Mouse (Mus musculus) CH12.LX (cell line): Measurements from ENCODE around the gene Sytl1. TPM values are rescaled to one million over a fixed set of nuclear protein-coding genes. Genes with fewer than 3 reads are reported as not detected.

Source experiments
- DNase-seq: peaks from one replicate; pipeline ENCODE4 v3.0.0-alpha.2; 2013; ENCODE audit errors: extremely low read depth
- H3K27ac ChIP-seq: 2 replicates; pipeline ENCODE4 v1.5.1; 2012; ENCODE audit warnings: low read depth, mild to moderate bottlenecking, control low read depth, moderate library complexity; ENCODE audit not compliant: insufficient read depth
- H3K27me3 ChIP-seq: replicated peaks from 2 replicates; pipeline ENCODE3; 2012; ENCODE audit warnings: inconsistent platforms
- H3K36me3 ChIP-seq, 2 experiments: replicated peaks in 1 of 2; 2 replicates each; pipeline versions ENCODE3 to v1.6.1; 2012; ENCODE audit warnings: inconsistent platforms in 1 of 2, low read length in 1 of 2, mild to moderate bottlenecking in 1 of 2, mixed read lengths in 1 of 2, moderate library complexity in 1 of 2; ENCODE audit not compliant: control insufficient read depth in 1 of 2, insufficient read depth in 1 of 2
- H3K4me1 ChIP-seq, 2 experiments: 2 replicates each; pipeline ENCODE4 v1.6.1; 2012; ENCODE audit warnings: inconsistent platforms in 1 of 2, moderate library complexity in 1 of 2; ENCODE audit not compliant: insufficient read depth in 2 of 2, control insufficient read depth in 1 of 2
- H3K4me2 ChIP-seq: 2 replicates; pipeline ENCODE4 v1.6.1; 2012; ENCODE audit warnings: low read depth, mild to moderate bottlenecking, control low read depth; ENCODE audit not compliant: poor library complexity, insufficient read depth, severe bottlenecking
- H3K4me3 ChIP-seq, 3 experiments: fragments of 150-350 bp in 1 of 3; sonication (generic) in 1 of 3; replicated peaks in 1 of 3; 2 replicates each; pipeline versions ENCODE3 to v1.5.1; 2011 to 2012; ENCODE audit warnings: low read depth in 2 of 3, low read length in 2 of 3, mild to moderate bottlenecking in 2 of 3, moderate library complexity in 2 of 3, control low read depth in 1 of 3, improper control_type of control experiment in 1 of 3, inconsistent platforms in 1 of 3, mixed read lengths in 1 of 3; ENCODE audit not compliant: poor library complexity in 1 of 3
- H3K79me2 ChIP-seq: replicated peaks from 2 replicates; pipeline ENCODE4 v1.6.1; 2012; ENCODE audit warnings: mild to moderate bottlenecking, moderate library complexity; ENCODE audit not compliant: control insufficient read depth, poor library complexity, insufficient read depth, severe bottlenecking; ENCODE audit errors: extremely low read depth
- H3K9ac ChIP-seq: 2 replicates; pipeline ENCODE4 v1.6.1; 2012; ENCODE audit warnings: low read depth, mild to moderate bottlenecking, control low read depth, moderate library complexity; ENCODE audit not compliant: insufficient read depth
- H3K9me3 ChIP-seq: replicated peaks from 2 replicates; pipeline ENCODE3; 2012; ENCODE audit warnings: low read length, inconsistent platforms, mixed read lengths
- BHLHE40 ChIP-seq: IDR thresholded peaks from 2 replicates; pipeline ENCODE4 v1.6.1; 2011; ENCODE audit warnings: mild to moderate bottlenecking, low read depth, low read length, improper control_type of control experiment
- CHD1 ChIP-seq: IDR thresholded peaks from 2 replicates; pipeline ENCODE4 v1.6.1; 2012; ENCODE audit warnings: low read depth, low read length, improper control_type of control experiment, inconsistent platforms
- CHD2 ChIP-seq: IDR thresholded peaks from 2 replicates; pipeline ENCODE4 v1.6.1; 2011; ENCODE audit warnings: low read length, improper control_type of control experiment
- CTCF ChIP-seq, 2 experiments: IDR thresholded peaks in 1 of 2; conservative IDR thresholded peaks in 1 of 2; 2 replicates each; pipeline ENCODE4 v1.5.1; 2011 to 2012; ENCODE audit warnings: low read depth in 2 of 2, low read length in 2 of 2, improper control_type of control experiment in 1 of 2, inconsistent platforms in 1 of 2, mild to moderate bottlenecking in 1 of 2, moderate library complexity in 1 of 2
- E2F4 ChIP-seq: IDR thresholded peaks from 2 replicates; pipeline ENCODE4 v1.6.1; 2011; ENCODE audit warnings: low read depth, low read length, improper control_type of control experiment; ENCODE audit not compliant: insufficient replicate concordance
- ELF1 ChIP-seq: IDR thresholded peaks from 2 replicates; pipeline ENCODE4 v1.6.1; 2014; ENCODE audit warnings: low read depth, mild to moderate bottlenecking, inconsistent platforms, low read length, improper control_type of control experiment
- EP300 ChIP-seq: IDR thresholded peaks from 2 replicates; pipeline ENCODE4 v1.6.1; 2011; ENCODE audit warnings: low read length, improper control_type of control experiment
- ETS1 ChIP-seq: conservative IDR thresholded peaks from 2 replicates; pipeline ENCODE4 v1.6.1; 2012; ENCODE audit warnings: low read depth, mild to moderate bottlenecking, inconsistent platforms, low read length, improper control_type of control experiment, moderate library complexity
- GABPA ChIP-seq: IDR thresholded peaks from 2 replicates; pipeline ENCODE4 v1.6.1; 2012; ENCODE audit warnings: low read depth, low read length, improper control_type of control experiment, inconsistent platforms; ENCODE audit not compliant: insufficient replicate concordance
- HCFC1 ChIP-seq: IDR thresholded peaks from 2 replicates; pipeline ENCODE4 v1.6.1; 2012; ENCODE audit warnings: low read depth, mild to moderate bottlenecking, inconsistent platforms, low read length, improper control_type of control experiment
- IRF4 ChIP-seq: IDR thresholded peaks from 2 replicates; pipeline ENCODE4 v1.6.1; 2014; ENCODE audit warnings: low read depth, mild to moderate bottlenecking, inconsistent platforms, low read length, improper control_type of control experiment
- JUN ChIP-seq: IDR thresholded peaks from 2 replicates; pipeline ENCODE4 v1.6.1; 2011; ENCODE audit warnings: low read depth, mild to moderate bottlenecking, low read length, improper control_type of control experiment, moderate library complexity; ENCODE audit not compliant: insufficient read depth
- JUND ChIP-seq: conservative IDR thresholded peaks from 2 replicates; pipeline ENCODE4 v1.6.1; 2011; ENCODE audit warnings: low read depth, low read length, improper control_type of control experiment
- KAT2A ChIP-seq: IDR thresholded peaks from 2 replicates; pipeline ENCODE4 v1.6.1; 2012; ENCODE audit warnings: low read length, improper control_type of control experiment, inconsistent platforms; ENCODE audit not compliant: insufficient replicate concordance
- MAFK ChIP-seq: IDR thresholded peaks from 2 replicates; pipeline ENCODE4 v1.6.1; 2011; ENCODE audit warnings: low read length, improper control_type of control experiment; ENCODE audit not compliant: insufficient replicate concordance
- MAX ChIP-seq: IDR thresholded peaks from 2 replicates; pipeline ENCODE4 v1.6.1; 2011; ENCODE audit warnings: low read length, improper control_type of control experiment
- MAZ ChIP-seq: IDR thresholded peaks from 2 replicates; pipeline ENCODE4 v1.6.1; 2012; ENCODE audit warnings: low read depth, mild to moderate bottlenecking, inconsistent platforms, low read length, improper control_type of control experiment, moderate library complexity
- MEF2A ChIP-seq: IDR thresholded peaks from 2 replicates; pipeline ENCODE4 v1.6.1; 2014; ENCODE audit warnings: low read depth, mild to moderate bottlenecking, inconsistent platforms, low read length, improper control_type of control experiment, borderline replicate concordance
- MXI1 ChIP-seq: IDR thresholded peaks from 2 replicates; pipeline ENCODE4 v1.6.1; 2011; ENCODE audit warnings: mild to moderate bottlenecking, low read depth, low read length, improper control_type of control experiment
- MYC ChIP-seq: IDR thresholded peaks from 2 replicates; pipeline ENCODE4 v1.6.1; 2011; ENCODE audit warnings: low read depth, mild to moderate bottlenecking, improper control_type of control experiment, low read length
- NELFE ChIP-seq: IDR thresholded peaks from 2 replicates; pipeline ENCODE4 v1.6.1; 2011; ENCODE audit warnings: low read depth, low read length, improper control_type of control experiment
- NRF1 ChIP-seq: IDR thresholded peaks from 2 replicates; pipeline ENCODE4 v1.6.1; 2014; ENCODE audit warnings: low read depth, mild to moderate bottlenecking, inconsistent platforms, low read length, improper control_type of control experiment, moderate library complexity
- PAX5 ChIP-seq: IDR thresholded peaks from 2 replicates; pipeline ENCODE4 v1.6.1; 2012; ENCODE audit warnings: low read length, inconsistent platforms, mixed read lengths
- POLR2A ChIP-seq: IDR thresholded peaks from 2 replicates; pipeline ENCODE4 v1.6.1; 2011; ENCODE audit warnings: low read depth, mild to moderate bottlenecking, improper control_type of control experiment, low read length
- POLR2AphosphoS2 ChIP-seq: IDR thresholded peaks from 2 replicates; pipeline ENCODE4 v1.6.1; 2011; ENCODE audit warnings: low read depth, low read length, improper control_type of control experiment
- RAD21 ChIP-seq: IDR thresholded peaks from 2 replicates; pipeline ENCODE4 v1.6.1; 2011; ENCODE audit warnings: low read depth, mild to moderate bottlenecking, low read length, improper control_type of control experiment, moderate library complexity
- RCOR1 ChIP-seq: conservative IDR thresholded peaks from 2 replicates; pipeline ENCODE4 v1.6.1; 2012; ENCODE audit warnings: low read depth, mild to moderate bottlenecking, inconsistent platforms, low read length, improper control_type of control experiment
- SIN3A ChIP-seq: IDR thresholded peaks from 2 replicates; pipeline ENCODE4 v1.6.1; 2012; ENCODE audit warnings: low read length, improper control_type of control experiment, inconsistent platforms
- SMC3 ChIP-seq: IDR thresholded peaks from 2 replicates; pipeline ENCODE4 v1.6.1; 2011; ENCODE audit warnings: low read depth, low read length, improper control_type of control experiment
- TBP ChIP-seq: conservative IDR thresholded peaks from 2 replicates; pipeline ENCODE4 v1.6.1; 2011; ENCODE audit warnings: low read depth, low read length, improper control_type of control experiment
- TCF12 ChIP-seq: IDR thresholded peaks from 2 replicates; pipeline ENCODE4 v1.6.1; 2014; ENCODE audit warnings: low read depth, mild to moderate bottlenecking, inconsistent platforms, low read length, improper control_type of control experiment
- UBTF ChIP-seq: IDR thresholded peaks from 2 replicates; pipeline ENCODE4 v1.6.1; 2012; ENCODE audit warnings: low read depth, mild to moderate bottlenecking, inconsistent platforms, low read length, improper control_type of control experiment, moderate library complexity
- USF1 ChIP-seq: IDR thresholded peaks from 2 replicates; pipeline ENCODE4 v1.6.1; 2014; ENCODE audit warnings: low read depth, mild to moderate bottlenecking, inconsistent platforms, low read length, improper control_type of control experiment
- USF2 ChIP-seq: conservative IDR thresholded peaks from 2 replicates; pipeline ENCODE4 v1.6.1; 2011; ENCODE audit warnings: low read depth, low read length, improper control_type of control experiment
- ZC3H11A ChIP-seq: IDR thresholded peaks from 2 replicates; pipeline ENCODE4 v1.6.1; 2012; ENCODE audit warnings: low read depth, mild to moderate bottlenecking, inconsistent platforms, low read length, improper control_type of control experiment
- ZKSCAN1 ChIP-seq: IDR thresholded peaks from 2 replicates; pipeline ENCODE4 v1.6.1; 2012; ENCODE audit warnings: low read depth, inconsistent platforms, low read length, improper control_type of control experiment, borderline replicate concordance
- ZMIZ1 ChIP-seq: IDR thresholded peaks from 2 replicates; pipeline ENCODE4 v1.6.1; 2012; ENCODE audit warnings: low read depth, mild to moderate bottlenecking, inconsistent platforms, low read length, improper control_type of control experiment
- ZNF384 ChIP-seq: IDR thresholded peaks from 2 replicates; pipeline ENCODE4 v1.6.1; 2012; ENCODE audit warnings: low read depth, low read length, improper control_type of control experiment, inconsistent platforms
- dilution Hi-C: fragments of 300-500 bp; cut with MboI; formaldehyde crosslinking; loops from 2 replicates; pipeline ENCODE4 v1.14.3; 2020; ENCODE audit warnings: low sequenced_read_pairs; ENCODE audit not compliant: extremely low pct_unique_long_range_greater_than_20kb, extremely low pct_ligation_motif_present
- in situ Hi-C: fragments of 300-500 bp; cut with MboI; formaldehyde crosslinking; loops from 3 replicates; pipeline ENCODE4 v1.14.3; 2019; ENCODE audit warnings: low sequenced_read_pairs, low pct_ligation_motif_present, low pct_unique_long_range_greater_than_20kb, mixed read lengths
- polyA plus RNA-seq: library from polyadenylated mRNA; unstranded; fragments of >175 nt; gene quantifications from 2 replicates; pipeline ENCODE4 v1.2.1, GENCODE M21; 2012; ENCODE audit warnings: low read depth; ENCODE audit not compliant: insufficient read length
- total RNA-seq, 2 experiments: library from RNA; depleted of rRNA; stranded (reverse); fragments of 300-350 nt in 1 of 2; fragments of >200 nt in 1 of 2; gene quantifications; 2 replicates each; pipeline ENCODE4 v1.2.3; 2012 to 2014

Sytl1 gene
- total and polyA plus RNA-seq, 3 experiments, result 8.2 to 20.0 (median 12.1) TPM

DNA sequence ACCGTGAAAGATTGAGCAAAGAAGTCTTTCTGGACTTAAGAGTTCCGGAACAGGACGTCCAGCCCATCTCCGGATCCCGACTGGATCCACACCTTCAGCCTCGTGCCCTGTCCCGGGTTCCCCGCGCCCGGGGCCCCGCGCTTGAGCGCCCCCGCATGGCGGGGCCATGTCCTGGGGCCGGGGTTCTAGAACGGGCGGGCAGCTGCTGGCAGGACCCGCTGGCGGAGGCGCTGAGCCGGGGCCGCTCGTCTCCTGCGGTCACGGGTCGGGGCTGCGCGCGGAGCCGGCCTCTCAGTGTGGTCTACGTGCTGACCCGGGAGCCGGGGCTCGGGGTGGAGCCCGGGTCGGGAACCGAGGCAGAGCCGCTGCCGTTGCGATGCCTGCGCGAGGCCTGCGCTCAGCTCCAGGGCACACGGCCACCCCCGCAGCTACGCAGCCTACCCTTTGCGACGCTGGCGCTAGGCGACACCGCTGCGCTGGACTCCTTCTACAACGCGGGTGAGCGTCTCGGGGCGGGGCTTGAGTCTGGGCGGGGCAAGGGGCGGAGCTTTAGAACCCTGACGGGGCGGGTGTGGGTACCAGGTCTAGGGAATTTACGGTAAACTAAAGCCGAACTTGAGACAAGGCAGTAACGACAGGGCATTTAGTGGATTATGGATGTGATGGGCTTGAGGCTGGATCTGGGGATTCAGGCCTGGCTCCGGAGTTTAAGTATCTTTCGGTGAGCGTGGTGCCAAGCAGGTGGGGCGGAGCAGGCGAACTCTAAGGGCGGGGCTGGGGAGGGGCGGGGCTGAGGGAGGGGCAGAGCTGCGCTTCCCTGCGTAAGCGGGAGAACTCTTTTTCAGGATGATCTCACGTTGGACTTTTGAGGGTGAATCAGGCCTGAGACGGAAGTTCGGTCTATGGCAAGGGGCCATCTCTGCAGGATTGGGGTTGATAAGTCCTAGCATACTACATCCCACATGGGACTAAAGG lies 21.7 kb downstream of the Sytl1 start:
- dilution Hi-C loops (no loop called here), in situ Hi-C loops (no loop called here)
- peak; percentile 79 for DNase-seq
- H3K4me1 ChIP-seq, result peaks cover 3 to 22% of the 10 kb centered on the region in 2 experiments; a peak in 3 of 4 replicates
- H3K4me3 ChIP-seq, result peak overlapping the region; percentile 49 to 64 (median 50)
- H3K9ac ChIP-seq, result peak overlapping the region; percentile 60
- TF ChIP-seq TCF12, result peak; percentile 43; the same call in 1 of the 2 replicates
- no peak for TF ChIP-seq PAX5
- no peak for TF ChIP-seq GABPA
- no peak for TF ChIP-seq MAZ
- no peak; the same call in 1 of the 2 replicates for TF ChIP-seq UBTF
- TF ChIP-seq SIN3A, result no peak
- TF ChIP-seq MAX, result no peak
- TF ChIP-seq USF2, result no peak
- no peak for TF ChIP-seq KAT2A
- no peak for TF ChIP-seq CHD1
- no peak for TF ChIP-seq TBP
- no peak for TF ChIP-seq ZC3H11A
- no peak for TF ChIP-seq RCOR1
- no peak for TF ChIP-seq RAD21
- no peak for TF ChIP-seq ZKSCAN1
- peak in 1 of 2 experiments; percentile 44; a peak in 2 of 4 replicates for TF ChIP-seq CTCF (conservative IDR thresholded peaks at IDR 0.05 in 1 of 2, IDR thresholded peaks at IDR 0.05 in 1 of 2; ENCODE audit: low read depth in 2 of 2, low read length in 2 of 2)
- TF ChIP-seq NRF1, result peak; percentile 81
- TF ChIP-seq POLR2AphosphoS2, result no peak
- peak; percentile 63 for TF ChIP-seq POLR2A
- no peak for TF ChIP-seq ZMIZ1
- peak; percentile 59; the same call in 1 of the 2 replicates for TF ChIP-seq MXI1
- no peak for TF ChIP-seq EP300
- TF ChIP-seq HCFC1, result no peak
- no peak for TF ChIP-seq BHLHE40
- TF ChIP-seq JUN, result no peak
- no peak for TF ChIP-seq USF1
- TF ChIP-seq ZNF384, result no peak
- 0 out of 2 replicates have a peak, but pooled peaks have one; percentile 54 for TF ChIP-seq NELFE
- peak; percentile 48; the same call in 1 of the 2 replicates for TF ChIP-seq IRF4
- TF ChIP-seq MAFK, result no peak
- no peak for TF ChIP-seq ETS1
- TF ChIP-seq SMC3, result no peak
- TF ChIP-seq E2F4, result no peak
- no peak for TF ChIP-seq ELF1
- TF ChIP-seq CHD2, result no peak
- TF ChIP-seq JUND, result no peak
- no peak for TF ChIP-seq MYC
- TF ChIP-seq MEF2A, result 0 out of 2 replicates have a peak, but pooled peaks have one; percentile 13
- peaks cover 2% of the 10 kb centered on the region for H3K9me3 ChIP-seq
- H3K27me3 ChIP-seq, result peaks cover 57% of the 10 kb centered on the region
- peak overlapping the region; percentile 93 for H3K4me2 ChIP-seq
- H3K27ac ChIP-seq, result no peak overlapping the region
- H3K79me2 ChIP-seq, result no peaks in the 10 kb centered on the region
- H3K36me3 ChIP-seq, result no peaks in the 10 kb centered on the region
